Mouse (Mus musculus) kidney, postnatal 14 days (tissue): ENCODE data around the gene Ninj2.
A peak's percentile ranks its signal among the peaks of the same experiment; 100 is the strongest.

Experiments used
- DNase-seq: peaks from one replicate; pipeline ENCODE4 v3.0.0; 2022; ENCODE audit warnings: mixed read lengths

Ninj2 gene

GRCm38 (mm10) chr6:120179756-120180206 is 86.6 kb downstream of the Ninj2 start:
- no peak for DNase-seq

DNA sequence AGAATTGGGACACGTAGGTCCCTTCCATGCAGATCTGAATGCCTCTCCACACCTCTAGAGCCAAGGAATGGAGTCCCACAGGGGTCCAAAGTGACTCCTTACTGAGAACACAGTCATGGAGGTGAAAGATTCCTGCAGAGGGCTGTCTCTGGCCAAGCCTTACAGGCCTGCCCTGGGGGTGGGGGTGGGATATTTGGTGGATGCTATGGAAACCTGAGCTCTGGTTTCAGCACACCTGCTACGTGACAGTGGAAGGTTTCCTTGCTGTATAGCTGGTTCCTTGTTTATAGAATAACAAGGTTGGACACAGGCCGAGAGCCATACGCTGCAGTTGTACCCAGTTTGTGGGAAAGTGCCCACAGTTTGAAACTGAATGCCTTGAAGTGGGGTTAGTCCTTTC is 87.3 kb downstream of the Ninj2 start:
- no peak for DNase-seq

DNA sequence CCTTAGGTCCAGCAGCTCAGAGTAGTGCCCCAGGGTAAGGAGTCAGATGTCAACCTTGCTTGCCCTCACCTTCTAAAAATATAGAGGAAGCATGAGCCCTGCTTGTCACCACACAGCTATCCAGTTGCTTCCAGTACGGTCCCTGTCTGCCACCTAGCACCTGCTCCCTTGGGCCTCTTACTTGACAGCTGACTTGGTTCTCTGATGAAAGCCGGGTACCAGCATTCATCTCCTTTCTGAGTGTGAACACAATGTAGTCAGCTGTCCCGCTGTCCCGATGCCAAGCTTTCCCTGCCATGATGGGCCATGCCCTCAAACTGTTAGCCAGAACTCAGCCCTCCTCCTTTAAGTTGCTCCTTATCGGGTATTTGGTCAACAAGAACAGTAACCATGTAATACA is 89.0 kb downstream of the Ninj2 start:
- no peak for DNase-seq

DNA sequence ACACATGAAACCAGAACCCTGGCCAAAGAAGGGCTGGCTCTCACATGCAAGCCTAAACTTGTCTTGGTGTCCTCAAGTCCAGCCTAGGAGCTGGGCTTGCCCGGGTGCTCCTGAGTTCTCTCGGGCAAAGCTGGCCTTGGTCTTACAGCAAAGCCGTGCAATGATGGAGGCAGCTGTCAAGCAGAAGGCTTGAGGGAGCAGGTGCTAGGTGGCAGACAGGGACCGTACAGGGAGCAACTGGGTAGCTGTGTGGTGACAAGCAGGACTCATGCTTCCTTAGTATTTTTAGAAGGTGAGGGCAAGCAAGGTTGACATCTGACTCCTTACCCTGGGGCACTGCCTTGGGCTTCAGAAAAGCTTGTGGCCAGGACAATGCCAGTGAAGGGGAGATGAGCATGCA is 90.6 kb downstream of the Ninj2 start:
- DNase-seq, result no peak

GRCm38 (mm10) chr6:120185012-120185730 is 92.0 kb downstream of the Ninj2 start:
- no peak for DNase-seq

DNA sequence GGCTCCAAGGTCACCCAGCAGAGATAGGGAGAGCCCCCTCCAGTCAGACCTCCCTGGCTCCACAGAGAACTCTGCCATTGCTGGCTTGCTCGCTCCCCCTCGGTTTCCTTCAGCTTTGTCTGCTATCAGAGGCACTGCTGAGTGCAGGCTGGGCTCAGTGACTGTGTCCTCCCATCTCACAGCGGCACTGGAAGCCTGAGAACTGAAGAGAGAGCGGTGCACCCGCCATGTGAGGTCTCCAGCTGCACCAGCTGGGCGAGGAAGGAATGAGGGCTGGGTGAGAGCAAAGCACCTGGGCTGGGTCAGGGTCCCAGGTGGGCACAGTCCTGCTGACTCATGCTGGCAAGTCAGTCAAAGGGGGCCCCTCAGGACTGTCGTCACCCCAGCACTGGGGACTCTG is 92.6 kb downstream of the Ninj2 start:
- no peak for DNase-seq

DNA sequence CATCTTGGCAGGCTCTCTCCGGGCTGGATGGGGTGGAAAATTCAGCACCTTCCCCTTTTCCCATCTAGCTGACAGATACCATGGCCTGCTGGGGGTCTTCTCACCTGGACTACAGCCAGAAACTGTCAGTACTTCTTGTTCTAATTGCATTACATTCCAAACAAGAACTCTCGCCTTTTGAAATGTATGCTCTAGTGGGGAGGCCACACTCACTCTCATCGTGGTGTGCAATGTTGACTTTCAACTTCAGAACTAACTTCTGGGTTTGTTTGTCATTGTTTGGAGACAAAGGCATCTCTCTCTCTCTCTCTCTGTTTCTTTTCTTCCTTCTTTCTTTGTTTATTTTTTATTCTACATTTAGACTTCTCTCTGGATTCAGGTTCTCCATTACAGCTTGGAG is 93.4 kb downstream of the Ninj2 start:
- no peak for DNase-seq

DNA sequence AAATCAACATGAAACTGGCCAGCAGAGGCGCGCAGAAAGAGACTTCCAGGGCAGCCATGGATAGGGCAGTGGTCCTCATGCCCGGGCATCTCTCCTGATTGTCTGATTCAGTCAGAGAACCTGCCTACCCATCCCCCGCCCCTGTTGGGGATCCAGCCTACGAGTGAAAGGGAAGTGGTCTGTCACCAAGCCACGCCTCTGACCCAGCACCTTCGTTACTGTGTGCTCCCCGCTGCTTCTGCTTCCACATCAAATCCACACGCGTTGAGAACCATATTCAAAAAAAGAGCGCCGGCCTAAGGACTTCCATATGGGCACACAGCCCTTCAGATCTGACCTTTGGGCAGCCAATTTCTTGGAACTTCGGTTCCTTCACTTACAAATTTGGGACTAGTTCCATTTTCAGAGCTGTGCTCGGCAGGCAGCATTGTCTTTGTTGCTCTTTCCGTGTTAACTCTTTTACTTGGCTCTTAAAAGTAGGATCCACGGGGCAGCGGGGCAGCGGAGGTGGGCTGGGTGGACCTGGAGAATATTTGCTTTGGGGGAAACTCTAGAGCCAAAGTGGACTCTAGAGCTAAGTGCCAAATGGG is 94.5 kb downstream of the Ninj2 start:
- DNase-seq, result no peak

DNA sequence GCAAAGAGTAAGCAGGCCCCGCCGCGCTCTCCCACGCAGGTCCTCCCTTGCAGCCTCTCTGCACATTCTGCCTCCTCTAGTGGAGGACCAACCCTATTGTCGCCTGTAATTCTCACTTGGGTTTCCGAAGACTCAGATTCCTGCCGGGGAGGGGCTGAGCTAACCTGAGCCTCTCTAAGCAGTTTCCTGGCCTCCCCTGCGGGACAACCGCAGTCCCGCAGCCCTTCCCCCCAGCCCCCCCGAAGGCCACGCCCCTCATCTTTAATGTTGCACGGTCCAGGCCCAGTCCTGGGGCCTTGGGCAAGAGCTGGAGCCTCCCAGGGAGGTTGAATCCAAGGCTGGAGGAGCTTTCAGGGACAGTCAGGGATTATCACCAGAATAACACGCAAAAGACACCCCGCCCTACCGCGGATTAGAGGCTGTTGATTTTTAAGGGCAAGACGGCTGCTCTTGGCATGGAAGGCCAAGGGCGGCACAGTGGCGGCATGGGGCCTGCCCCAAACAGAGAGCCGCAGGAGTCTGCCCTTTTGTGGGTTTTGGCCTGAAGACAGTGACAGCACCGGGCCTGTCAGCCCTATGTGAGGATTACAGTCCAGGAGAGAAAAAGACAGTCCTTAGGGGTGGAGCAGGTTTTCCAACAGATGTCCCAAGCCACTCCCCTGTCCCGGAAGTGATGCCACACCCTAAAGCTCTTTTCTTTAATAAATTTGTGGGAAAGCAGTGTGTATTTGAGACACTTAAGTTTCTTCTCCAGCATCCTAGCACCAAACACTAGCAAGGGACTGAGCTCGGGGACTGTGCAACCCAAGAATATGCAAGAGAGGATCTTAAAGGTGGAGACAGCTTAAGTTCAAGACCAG is 95.5 kb downstream of the Ninj2 start:
- DNase-seq, result no peak

DNA sequence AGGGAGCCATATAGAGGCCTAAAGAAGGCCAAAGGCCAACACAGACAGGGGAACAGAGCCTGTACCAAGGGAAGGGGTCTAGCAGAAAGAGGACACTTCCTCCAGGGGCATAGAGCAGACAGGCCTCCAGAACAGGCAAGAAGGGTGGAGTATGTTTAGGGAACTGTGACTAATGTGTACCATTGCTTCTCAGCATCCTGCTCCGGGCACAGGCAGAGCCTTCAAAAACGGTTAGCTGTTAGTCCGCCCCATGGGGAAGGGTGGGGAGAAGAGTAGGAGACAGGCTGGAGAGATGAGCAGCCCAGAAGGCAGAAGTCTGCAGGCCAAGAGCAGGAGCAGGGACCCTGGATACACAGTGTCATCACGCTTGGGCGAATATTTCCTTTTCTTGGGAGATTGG is 96.1 kb downstream of the Ninj2 start:
- no peak for DNase-seq

DNA sequence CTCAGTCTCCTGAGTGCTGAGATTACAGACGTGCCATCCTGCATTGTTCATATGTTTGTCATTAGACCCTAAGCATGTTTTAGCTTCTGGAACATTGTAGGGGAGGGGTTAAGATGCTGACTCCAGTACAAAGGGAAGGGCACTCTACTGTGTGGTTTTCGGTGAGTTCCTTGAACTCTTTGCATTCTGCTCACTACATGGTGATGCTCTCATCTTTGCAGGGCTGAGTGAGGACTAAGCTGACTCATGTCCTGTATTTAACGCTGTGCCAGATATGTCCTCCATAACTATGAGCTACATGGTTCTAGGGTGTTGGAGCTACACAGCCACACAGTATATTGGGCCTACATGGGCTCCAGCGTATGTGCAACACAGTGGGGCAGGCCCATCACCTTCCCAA is 97.2 kb downstream of the Ninj2 start:
- DNase-seq, result no peak

- no peak for DNase-seq
Measured at GRCm38 (mm10) chr6:120190912-120191311, 97.8 kb downstream of the Ninj2 start.

- no peak for DNase-seq
Measured at GRCm38 (mm10) chr6:120191396-120192170, 98.4 kb downstream of the Ninj2 start.

DNA sequence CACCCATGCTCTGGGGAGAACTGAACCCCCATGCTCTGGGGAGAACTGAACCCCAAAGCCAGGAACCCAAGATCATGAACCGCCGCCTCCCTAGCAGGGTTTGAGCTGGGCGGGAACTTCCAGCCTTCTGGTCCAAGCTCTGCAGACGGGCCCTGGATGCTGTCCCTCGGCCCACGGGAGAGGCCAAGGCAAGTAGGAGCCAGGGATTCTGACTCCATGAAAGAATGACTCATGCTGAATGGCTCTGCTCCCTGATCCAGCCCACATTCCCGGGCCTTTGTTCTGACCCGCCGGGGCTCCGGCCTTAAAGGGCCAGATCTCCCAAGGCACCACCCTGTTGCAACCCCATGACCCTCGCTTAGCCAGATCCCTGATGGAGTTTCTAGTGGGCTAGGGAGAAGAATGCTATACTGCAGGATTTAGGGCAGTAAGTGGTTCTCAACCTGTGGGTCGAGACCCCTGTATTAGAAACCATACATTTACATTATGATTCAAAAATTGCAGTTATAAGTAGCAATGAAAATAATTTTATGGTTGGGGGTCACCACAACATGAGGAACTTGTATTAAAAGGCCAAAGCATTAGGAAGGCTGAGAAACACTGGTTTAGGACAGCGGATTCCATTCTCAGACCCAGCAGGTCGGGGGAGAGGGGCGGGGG is 99.2 kb downstream of the Ninj2 start:
- DNase-seq, result peak; percentile 67

GRCm38 (mm10) chr6:120193174-120193573 is 100.0 kb downstream of the Ninj2 start:
- peak; percentile 85 for DNase-seq

GRCm38 (mm10) chr6:120193793-120194192 is 100.6 kb downstream of the Ninj2 start:
- DNase-seq, result no peak

GRCm38 (mm10) chr6:120194305-120194704 is 101.2 kb downstream of the Ninj2 start:
- DNase-seq, result no peak

GRCm38 (mm10) chr6:120194963-120195362 is 101.8 kb downstream of the Ninj2 start:
- peak; percentile 62 for DNase-seq

DNA sequence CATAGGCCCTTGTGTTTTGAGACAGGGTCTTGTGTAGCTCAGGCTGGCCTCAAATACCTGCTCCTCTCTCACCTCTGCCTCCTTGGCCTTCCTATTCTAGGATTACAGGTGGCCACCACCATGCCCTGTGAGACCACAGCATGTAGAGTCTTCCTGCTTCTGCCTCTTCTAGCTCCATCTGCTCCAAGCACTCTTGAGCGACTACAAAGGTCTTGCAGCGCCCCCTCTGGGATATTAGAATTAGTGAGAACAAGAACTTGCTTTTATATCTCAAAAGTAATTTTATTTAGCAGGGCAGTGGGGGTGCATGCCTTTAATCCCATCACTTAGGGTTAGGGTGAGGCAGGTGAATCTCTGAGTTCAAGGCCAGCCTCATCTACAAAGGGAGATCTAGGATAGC is 103.7 kb downstream of the Ninj2 start:
- peak; percentile 53 for DNase-seq

DNA sequence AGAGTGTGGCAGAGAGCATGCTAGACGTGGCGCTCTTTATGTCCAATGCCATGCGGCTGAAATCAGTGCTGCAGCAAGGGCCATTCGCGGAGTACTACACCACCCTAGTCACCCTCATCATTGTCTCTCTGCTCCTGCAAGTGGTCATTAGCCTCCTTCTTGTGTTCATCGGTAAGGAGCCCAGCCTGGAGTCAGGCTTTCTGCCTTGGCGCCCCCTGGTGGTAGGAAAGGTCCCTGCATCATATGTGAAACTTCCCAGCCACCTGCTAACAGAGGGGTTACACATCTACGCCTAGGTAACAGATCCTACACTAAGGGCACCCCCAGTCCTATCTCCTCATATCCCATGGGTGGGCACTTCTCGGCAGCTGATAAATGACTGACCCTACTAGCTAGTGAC is 104.8 kb downstream of the Ninj2 start:
- DNase-seq, result peak; percentile 78

- no peak for DNase-seq
Measured at GRCm38 (mm10) chr6:120199638-120200394, 106.7 kb downstream of the Ninj2 start.

- no peak for DNase-seq
Measured at GRCm38 (mm10) chr6:120201956-120202355, 108.8 kb downstream of the Ninj2 start.
